Mouse (Mus musculus) intestine, embryonic 16.5 days (tissue): Measurements from ENCODE around the gene Il12a. TPM values are rescaled to one million over a fixed set of nuclear protein-coding genes. Genes with fewer than 3 reads are reported as not detected.

Experiments used
- ATAC-seq: fragments of 200-750 bp; cut with Nextera tagmentation; 2 replicates; pipeline ENCODE4 v1.8.0; 2017; ENCODE audit warnings: moderate TSS enrichment, moderate library complexity
- H3K27ac ChIP-seq: fragments of 300-500 bp; sonication (generic); 2 replicates; pipeline ENCODE4 v1.5.1; 2014; ENCODE audit warnings: mild to moderate bottlenecking, low read length
- H3K27me3 ChIP-seq: fragments of 300-500 bp; sonication (generic); replicated peaks from 2 replicates; pipeline ENCODE4 v1.6.1; 2014; ENCODE audit warnings: low read length, control low read depth, mixed read lengths; ENCODE audit not compliant: control insufficient read depth, insufficient read depth
- H3K36me3 ChIP-seq: fragments of 300-500 bp; sonication (generic); 2 replicates; pipeline ENCODE4 v1.6.1; 2014; ENCODE audit warnings: low read length, control low read depth; ENCODE audit not compliant: control insufficient read depth, insufficient read depth
- H3K4me1 ChIP-seq: fragments of 300-500 bp; sonication (generic); 2 replicates; pipeline ENCODE4 v1.6.1; 2014; ENCODE audit warnings: low read length, control low read depth, mixed read lengths; ENCODE audit not compliant: control insufficient read depth, insufficient read depth
- H3K4me2 ChIP-seq: fragments of 300-500 bp; sonication (generic); 2 replicates; pipeline ENCODE4 v1.6.1; 2014; ENCODE audit warnings: low read depth, low read length, control low read depth
- H3K4me3 ChIP-seq: fragments of 300-500 bp; sonication (generic); 2 replicates; pipeline ENCODE4 v1.5.1; 2014; ENCODE audit warnings: mild to moderate bottlenecking, low read length
- H3K9ac ChIP-seq: fragments of 300-500 bp; sonication (generic); 2 replicates; pipeline ENCODE4 v1.6.1; 2014; ENCODE audit warnings: low read depth, low read length
- H3K9me3 ChIP-seq: fragments of 300-500 bp; sonication (generic); 2 replicates; pipeline ENCODE4 v1.6.1; 2016; ENCODE audit warnings: low read length, control low read depth; ENCODE audit not compliant: control insufficient read depth
- WGBS: fragments of 180-500 bp; shearing (Covaris S2); extraction: QIAGEN DNeasy Blood & Tissue Kit; methylation state at CpG from one replicate; pipeline ENCODE4 v1.1.7; 2014; 5-methylcytosine and 5-hydroxymethylcytosine counted together
- polyA plus RNA-seq: library from polyadenylated mRNA; unstranded; fragments of >200 nt; fragmentation: Nextera tagmentation; extraction: Ambion mirVana; gene quantifications from 2 replicates; pipeline ENCODE4 v1.2.1, GENCODE M21; 2015

Il12a gene
- polyA plus RNA-seq, 1 experiment from 2014 or later: not detected

DNA sequence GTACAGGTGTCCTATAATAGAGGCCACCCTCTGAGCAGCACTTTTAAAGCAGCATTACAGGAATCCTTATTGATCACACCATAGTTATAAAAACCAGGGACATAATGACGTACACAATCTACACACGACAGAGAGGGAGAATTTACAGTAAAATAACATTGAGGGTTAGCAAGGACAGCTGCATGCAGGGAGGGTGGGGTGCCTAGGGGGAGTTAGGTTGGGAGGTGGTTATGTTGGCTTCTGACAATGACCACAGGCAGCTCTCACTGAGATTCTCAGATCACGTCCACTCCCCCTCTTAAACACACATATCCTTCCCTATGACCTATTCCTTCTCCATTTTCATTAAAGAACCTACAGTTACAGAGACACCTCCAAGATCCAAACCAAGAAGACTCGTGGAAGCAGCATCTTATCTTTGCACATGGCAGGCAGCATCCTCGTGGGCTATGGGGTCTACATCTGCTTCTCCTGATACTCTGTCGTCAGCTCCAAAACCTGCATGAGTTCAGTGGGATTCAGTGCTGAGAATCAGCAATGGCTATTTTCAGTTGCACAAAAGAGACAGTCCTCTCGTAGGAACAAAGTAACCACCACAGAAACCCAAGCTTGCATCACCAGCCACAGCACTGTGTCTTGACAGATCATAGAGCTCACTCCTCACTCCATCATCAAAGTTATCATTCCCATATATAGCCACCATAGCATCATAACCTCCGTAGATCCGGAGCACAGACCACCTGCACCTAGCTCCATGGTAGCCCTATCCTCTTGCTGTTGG is 11.4 kb upstream of the Il12a start:
- no peaks in the 10 kb centered on the region for H3K36me3 ChIP-seq
- H3K27ac ChIP-seq: no peak overlapping the region
- no peak overlapping the region for H3K4me2 ChIP-seq
- no peaks in the 10 kb centered on the region for H3K27me3 ChIP-seq
- no peak for ATAC-seq
- H3K4me3 ChIP-seq: no peak overlapping the region
- H3K9me3 ChIP-seq: no peaks in the 10 kb centered on the region
- H3K9ac ChIP-seq: no peak overlapping the region
- WGBS: 84% methylated on average over 9 of the region's 9 CpGs
- peaks cover 3% of the 10 kb centered on the region; the same call in 1 of the 2 replicates for H3K4me1 ChIP-seq

GRCm38 (mm10) chr3:68683579-68683978 is 6.9 kb upstream of the Il12a start:
- H3K4me1 ChIP-seq: no peaks in the 10 kb centered on the region
- H3K36me3 ChIP-seq: no peaks in the 10 kb centered on the region
- no peak overlapping the region for H3K4me2 ChIP-seq
- no peaks in the 10 kb centered on the region for H3K9me3 ChIP-seq
- H3K27me3 ChIP-seq: no peaks in the 10 kb centered on the region
- WGBS: 33% methylated on average over 2 of the region's 2 CpGs
- H3K4me3 ChIP-seq: no peak overlapping the region
- no peak overlapping the region for H3K27ac ChIP-seq
- H3K9ac ChIP-seq: no peak overlapping the region
- no peak for ATAC-seq

GRCm38 (mm10) chr3:68684207-68684606 is 6.2 kb upstream of the Il12a start:
- WGBS: 73% methylated on average over 1 of the region's 1 CpGs
- H3K36me3 ChIP-seq: no peaks in the 10 kb centered on the region
- no peak for ATAC-seq
- H3K9ac ChIP-seq: no peak overlapping the region
- H3K4me1 ChIP-seq: no peaks in the 10 kb centered on the region
- no peaks in the 10 kb centered on the region for H3K27me3 ChIP-seq
- no peaks in the 10 kb centered on the region for H3K9me3 ChIP-seq
- H3K27ac ChIP-seq: no peak overlapping the region
- H3K4me2 ChIP-seq: no peak overlapping the region
- no peak overlapping the region for H3K4me3 ChIP-seq

- no peaks in the 10 kb centered on the region for H3K4me1 ChIP-seq
- H3K27me3 ChIP-seq: no peaks in the 10 kb centered on the region
- H3K9ac ChIP-seq: no peak overlapping the region
- no peaks in the 10 kb centered on the region for H3K36me3 ChIP-seq
- H3K27ac ChIP-seq: no peak overlapping the region
- H3K4me3 ChIP-seq: no peak overlapping the region
- no peaks in the 10 kb centered on the region for H3K9me3 ChIP-seq
- 75% methylated on average over 8 of the region's 8 CpGs for WGBS
- no peak for ATAC-seq
- no peak overlapping the region for H3K4me2 ChIP-seq
These were observed 3.4 kb upstream of the Il12a start for GRCm38 (mm10) chr3:68686852-68687560.

DNA sequence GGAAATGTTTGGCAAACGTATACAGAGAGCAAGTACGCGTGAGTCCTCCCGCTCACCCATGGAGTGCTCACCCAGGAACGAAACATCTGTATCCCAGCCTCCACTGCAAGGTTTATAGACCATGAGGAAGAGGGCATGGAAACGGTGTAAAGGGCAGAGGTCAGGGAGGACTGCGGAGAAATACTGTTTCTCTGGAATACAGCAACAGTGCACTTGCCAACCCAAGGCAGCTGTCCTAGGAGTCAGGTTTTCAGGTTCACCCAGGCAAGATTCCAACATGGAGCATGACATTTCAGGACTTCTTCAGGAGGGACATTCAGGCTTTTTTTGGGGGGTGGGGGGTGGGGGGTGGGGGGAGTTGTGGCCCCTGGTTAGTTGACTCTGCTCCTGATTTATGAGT is 1.1 kb upstream of the Il12a start:
- no peak overlapping the region for H3K4me3 ChIP-seq
- H3K9me3 ChIP-seq: no peaks in the 10 kb centered on the region
- no peaks in the 10 kb centered on the region for H3K36me3 ChIP-seq
- 72% methylated on average over 7 of the region's 7 CpGs for WGBS
- no peaks in the 10 kb centered on the region for H3K27me3 ChIP-seq
- H3K4me1 ChIP-seq: no peaks in the 10 kb centered on the region
- H3K9ac ChIP-seq: no peak overlapping the region
- no peak overlapping the region for H3K4me2 ChIP-seq
- ATAC-seq: no peak
- no peak overlapping the region for H3K27ac ChIP-seq

DNA sequence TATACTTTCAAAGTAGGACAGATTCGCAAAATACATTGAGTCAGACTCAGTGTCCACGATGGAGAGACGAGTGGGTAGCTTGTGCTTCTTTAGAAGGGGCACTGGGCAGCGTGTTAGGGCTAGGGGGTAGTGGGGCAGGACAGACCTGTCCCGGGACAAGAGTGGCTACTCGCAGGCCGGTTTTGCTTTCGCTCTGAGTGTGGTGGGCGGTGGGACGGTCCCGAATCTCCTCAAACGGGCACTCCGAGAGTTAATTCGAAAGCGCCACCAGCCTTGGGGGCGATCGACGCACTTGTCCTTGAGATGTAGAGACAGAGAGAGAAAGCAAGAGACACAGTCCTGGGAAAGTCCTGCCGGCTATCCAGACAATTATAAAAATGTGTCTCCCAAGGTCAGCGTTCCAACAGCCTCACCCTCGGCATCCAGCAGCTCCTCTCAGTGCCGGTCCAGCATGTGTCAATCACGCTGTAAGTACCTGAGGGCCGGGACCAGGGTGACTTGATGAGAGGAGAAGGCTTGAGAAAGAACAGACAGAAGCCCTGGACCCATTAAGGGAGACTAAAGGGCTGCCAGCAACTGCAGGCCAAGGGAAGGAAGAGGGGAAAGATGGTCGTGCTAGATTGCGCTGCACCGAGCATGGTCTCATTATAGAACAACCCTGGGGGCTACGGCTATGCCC is 795 bp downstream of the Il12a start:
- ATAC-seq: no peak
- no peak overlapping the region for H3K27ac ChIP-seq
- no peak overlapping the region for H3K9ac ChIP-seq
- 81% methylated on average over 28 of the region's 28 CpGs for WGBS
- no peak overlapping the region for H3K4me2 ChIP-seq
- no peaks in the 10 kb centered on the region for H3K9me3 ChIP-seq
- H3K27me3 ChIP-seq: no peaks in the 10 kb centered on the region
- H3K4me1 ChIP-seq: no peaks in the 10 kb centered on the region
- H3K4me3 ChIP-seq: no peak overlapping the region
- H3K36me3 ChIP-seq: no peaks in the 10 kb centered on the region

GRCm38 (mm10) chr3:68691938-68692599 is 1.6 kb downstream of the Il12a start:
- Histone ChIP-seq H3K9me3 (no peaks in the 10 kb centered on the region), H3K4me1 (no peaks in the 10 kb centered on the region), H3K9ac (no peak overlapping the region), H3K4me2 (no peak overlapping the region), H3K27me3 (no peaks in the 10 kb centered on the region), H3K27ac (no peak overlapping the region), H3K4me3 (no peak overlapping the region), H3K36me3 (no peaks in the 10 kb centered on the region)
- WGBS: 63% methylated on average over 7 of the region's 7 CpGs
- no peak for ATAC-seq

DNA sequence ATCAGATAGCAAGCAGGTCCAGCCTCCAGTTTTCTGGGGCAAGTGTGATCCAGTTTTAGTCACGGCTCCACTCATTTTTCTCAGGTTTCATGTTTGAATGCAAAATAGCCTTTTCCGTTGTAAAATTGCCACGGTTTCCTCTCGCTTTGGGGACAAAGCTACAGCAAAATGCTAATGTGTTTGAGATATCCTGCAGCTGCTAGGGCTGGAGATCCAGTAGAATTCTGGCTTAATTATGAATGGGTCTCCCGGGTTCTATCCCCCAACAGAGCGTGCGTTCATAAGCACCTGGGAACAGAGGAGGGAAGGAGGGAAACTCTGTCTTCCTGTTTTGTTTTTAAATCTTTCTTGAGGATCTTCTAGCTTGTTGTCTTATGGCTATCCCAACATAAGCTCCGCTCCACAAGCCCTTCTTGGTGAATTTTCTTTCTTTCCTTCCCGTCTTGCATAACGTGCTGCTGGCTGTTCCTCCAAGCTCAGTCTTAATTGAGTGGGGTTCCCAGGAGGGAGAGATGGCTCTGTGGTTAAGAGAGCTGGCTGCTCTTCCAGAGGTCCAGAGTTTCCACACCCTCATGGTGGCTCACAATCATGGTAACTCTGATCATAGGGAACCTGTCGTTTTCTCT is 2.3 kb downstream of the Il12a start:
- no peak overlapping the region for H3K27ac ChIP-seq
- H3K4me3 ChIP-seq: no peak overlapping the region
- H3K9ac ChIP-seq: no peak overlapping the region
- H3K4me1 ChIP-seq: no peaks in the 10 kb centered on the region
- H3K27me3 ChIP-seq: no peaks in the 10 kb centered on the region
- ATAC-seq: no peak
- no peaks in the 10 kb centered on the region for H3K9me3 ChIP-seq
- H3K36me3 ChIP-seq: no peaks in the 10 kb centered on the region
- H3K4me2 ChIP-seq: no peak overlapping the region
- 75% methylated on average over 11 of the region's 11 CpGs for WGBS
